Comparison of ENCODE assay signal across 12 mouse cellular contexts in the genomic region with DNA sequence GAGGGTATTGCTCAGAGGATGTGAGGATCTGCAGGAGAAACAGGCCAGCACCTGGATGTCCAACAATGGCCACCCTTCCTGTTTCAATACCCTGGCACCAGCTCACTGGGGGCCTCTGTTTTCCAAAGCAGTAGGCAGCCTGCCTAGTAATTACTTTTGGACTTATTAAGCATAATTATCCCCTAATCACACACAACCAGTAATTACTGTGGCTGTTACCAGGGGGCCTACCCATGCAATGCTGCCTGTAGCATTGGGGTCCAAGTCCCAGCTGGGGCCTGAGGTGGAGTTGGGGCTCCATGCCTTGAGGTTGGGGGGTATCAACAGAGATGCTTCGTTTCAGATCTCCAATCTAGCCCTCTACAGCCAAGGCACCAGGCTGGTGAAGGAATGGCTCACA.
"Had no signal": no experiment of that assay in that cellular context is flagged by ENCODE, and none has a peak within 500 bp of the region (broad histone marks: within the 10 kb centered on the region; RNA-seq: fewer than 3 reads in every experiment).

No protein-coding gene starts in this region.

- H3K9me3 ChIP-seq: limb, embryonic 10.5 days; liver, embryonic 15.5 days; megakaryocyte, embryonic 14.5 days had no signal

- H3K27ac ChIP-seq: limb, embryonic 10.5 days; liver, embryonic 15.5 days; macrophage had no signal

- ATAC-seq: midbrain, embryonic 16.5 days had no signal

- H3K4me3 ChIP-seq: limb, embryonic 10.5 days; liver, embryonic 15.5 days; megakaryocyte, embryonic 14.5 days had no signal

- H3K36me3 ChIP-seq: limb, embryonic 10.5 days; liver, embryonic 15.5 days had no signal

- H3K4me2 ChIP-seq: liver, embryonic 11.5 days; liver, embryonic 15.5 days; midbrain, embryonic 11.5 days had no signal

- H3K4me1 ChIP-seq: liver, embryonic 15.5 days had no signal

- H3K9ac ChIP-seq: liver, embryonic 15.5 days had no signal

- DNase-seq: kidney, adult 8-10 months; lung, adult 2 months; right cerebral cortex, postnatal 4 days; spleen, adult 18-20 months; thymus, postnatal 36 days had no signal
